Mouse (Mus musculus) G1E (cell line): ENCODE results near the gene Plcb1. TPM values are rescaled to one million over a fixed set of nuclear protein-coding genes. Genes with fewer than 3 reads are reported as not detected.

Experiments
- ATAC-seq: 2 replicates; pipeline ENCODE4 v1.8.0; 2016; ENCODE audit warnings: mild to moderate bottlenecking; ENCODE audit not compliant: insufficient number of reproducible peaks, poor library complexity, low FRiP score, severe bottlenecking; ENCODE audit errors: extremely low read depth
- DNase-seq: peaks from one replicate; pipeline ENCODE4 v3.0.0; 2012; ENCODE audit warnings: low spot score
- H3K27me3 ChIP-seq: 2 replicates; pipeline ENCODE4 v1.6.1; 2012; ENCODE audit warnings: mild to moderate bottlenecking, low read length, inconsistent platforms; ENCODE audit not compliant: insufficient read depth
- H3K36me3 ChIP-seq: replicated peaks from 2 replicates; pipeline ENCODE3; 2012; ENCODE audit warnings: mild to moderate bottlenecking, inconsistent platforms
- H3K4me1 ChIP-seq: 2 replicates; pipeline ENCODE4 v1.6.1; 2012; ENCODE audit warnings: low read depth, low read length, inconsistent platforms, mixed read lengths; ENCODE audit not compliant: insufficient read depth
- H3K4me3 ChIP-seq: 2 replicates; pipeline ENCODE4 v1.5.1; 2012; ENCODE audit warnings: low read depth, mild to moderate bottlenecking, inconsistent platforms, low read length, moderate library complexity, mixed read lengths
- H3K9me3 ChIP-seq: replicated peaks from 2 replicates; pipeline ENCODE4 v1.6.1; 2012; ENCODE audit warnings: inconsistent platforms
- CTCF ChIP-seq: IDR thresholded peaks from 2 replicates; pipeline ENCODE4 v1.5.1; 2012; ENCODE audit warnings: low read depth, low read length, inconsistent platforms, mixed read lengths
- GATA1 ChIP-seq: IDR thresholded peaks from 2 replicates; pipeline ENCODE4 v1.6.1; 2012; ENCODE audit warnings: borderline replicate concordance, low read length, inconsistent platforms, mixed read lengths
- GATA2 ChIP-seq: IDR thresholded peaks from 2 replicates; pipeline ENCODE4 v1.6.1; 2012; ENCODE audit warnings: low read depth, low read length, inconsistent platforms, borderline replicate concordance
- POLR2AphosphoS5 ChIP-seq: IDR thresholded peaks from 2 replicates; pipeline ENCODE4 v1.6.1; 2012; ENCODE audit warnings: low read depth, low read length, inconsistent platforms; ENCODE audit not compliant: insufficient replicate concordance
- TAL1 ChIP-seq: conservative IDR thresholded peaks from 2 replicates; pipeline ENCODE4 v1.6.1; 2012; ENCODE audit warnings: low read depth, low read length, inconsistent platforms, mixed read lengths
- polyA plus RNA-seq: library from polyadenylated mRNA; stranded (reverse); fragments of >175 nt; gene quantifications from 2 replicates; pipeline ENCODE4 v1.2.3, GENCODE M21; 2012
- total RNA-seq, 2 experiments: library from RNA; stranded (forward) in 1 of 2; stranded (reverse) in 1 of 2; fragments of 200-1000 nt in 1 of 2; fragments of >200 nt in 1 of 2; fragmentation: Nextera tagmentation in 1 of 2; gene quantifications; 2 replicates each; pipeline ENCODE4 v1.2.3; 2014 to 2017

Gene Plcb1
- total and polyA plus RNA-seq, 3 experiments: 0.16 TPM; not detected in 2

DNA sequence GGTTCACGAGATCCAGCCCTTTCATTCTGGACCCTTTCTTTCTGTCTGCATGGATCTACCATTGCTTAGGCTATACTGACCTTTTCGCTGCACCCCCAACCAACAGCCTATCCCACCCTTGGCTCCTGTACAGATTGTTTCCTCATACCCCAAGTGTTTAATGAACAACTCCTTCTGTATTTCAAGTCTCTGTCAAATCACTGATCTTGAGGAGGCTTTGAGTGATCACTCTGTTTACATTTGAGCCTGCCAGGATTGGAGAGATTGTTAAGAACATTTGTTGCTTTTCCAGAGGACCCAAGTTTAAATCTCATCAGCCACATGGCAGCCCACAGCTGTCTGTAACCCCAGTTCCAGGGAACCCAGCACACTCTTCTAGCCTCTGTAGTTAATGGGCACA is 612.1 kb downstream of the Plcb1 start:
- ATAC-seq: no peak
- Histone ChIP-seq H3K4me1 (no peaks in the 10 kb centered on the region), H3K4me3 (no peak overlapping the region), H3K36me3 (no peaks in the 10 kb centered on the region), H3K27me3 (no peaks in the 10 kb centered on the region), H3K9me3 (peaks cover 20% of the 10 kb centered on the region)
- DNase-seq: no peak
- TF ChIP-seq GATA1 (no peak), CTCF (no peak), TAL1 (no peak), POLR2AphosphoS5 (no peak)

- Histone ChIP-seq H3K27me3 (no peaks in the 10 kb centered on the region), H3K4me3 (no peak overlapping the region), H3K36me3 (no peaks in the 10 kb centered on the region), H3K4me1 (no peaks in the 10 kb centered on the region), H3K9me3 (peaks cover 25% of the 10 kb centered on the region)
- ATAC-seq: no peak
- no peak for DNase-seq
- no peak for TF ChIP-seq TAL1
- no peak for TF ChIP-seq POLR2AphosphoS5
- no peak for TF ChIP-seq GATA2
- no peak for TF ChIP-seq CTCF
- no peak for TF ChIP-seq GATA1
Observed at GRCm38 (mm10) chr2:135399760-135400159, 613.9 kb downstream of the Plcb1 start.

- H3K9me3 ChIP-seq: peaks cover 32% of the 10 kb centered on the region
- TF ChIP-seq GATA1: no peak
- no peak for TF ChIP-seq GATA2
Observed at GRCm38 (mm10) chr2:135402916-135403315, 617.0 kb downstream of the Plcb1 start.

DNA sequence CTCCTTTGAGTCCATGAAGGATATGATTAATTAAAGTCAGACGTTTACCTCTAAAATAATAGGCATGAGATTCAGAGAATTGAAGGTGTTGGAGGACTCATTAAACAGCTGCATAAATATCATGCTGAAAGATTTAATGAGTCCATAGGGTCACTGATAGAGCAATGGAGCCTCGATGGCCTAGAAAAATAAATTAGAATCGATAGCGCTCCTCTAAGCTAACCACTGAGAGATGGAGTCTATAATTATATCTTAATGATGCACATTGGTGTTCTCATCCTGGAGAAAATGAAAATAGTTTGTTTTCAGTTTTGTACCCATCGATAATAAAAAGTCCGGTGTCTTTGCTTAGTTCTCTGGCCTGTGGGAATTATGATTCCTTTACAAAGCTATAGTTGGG is 617.5 kb downstream of the Plcb1 start:
- no peaks in the 10 kb centered on the region for H3K27me3 ChIP-seq
- H3K4me1 ChIP-seq: no peaks in the 10 kb centered on the region
- no peaks in the 10 kb centered on the region for H3K36me3 ChIP-seq
- H3K4me3 ChIP-seq: no peak overlapping the region
- no peak for TF ChIP-seq POLR2AphosphoS5
- no peak for TF ChIP-seq TAL1
- TF ChIP-seq CTCF: no peak
- TF ChIP-seq GATA1: no peak
- TF ChIP-seq GATA2: no peak
- DNase-seq: no peak
- no peak for ATAC-seq
- H3K9me3 ChIP-seq: peaks cover 32% of the 10 kb centered on the region

More at GRCm38 (mm10) chr2:135402916-135403315, 617.0 kb downstream of the Plcb1 start:
- no peaks in the 10 kb centered on the region for H3K4me1 ChIP-seq
- H3K36me3 ChIP-seq: no peaks in the 10 kb centered on the region
- ATAC-seq: no peak
- H3K4me3 ChIP-seq: no peak overlapping the region
- no peaks in the 10 kb centered on the region for H3K27me3 ChIP-seq
- no peak for DNase-seq

- Histone ChIP-seq H3K27me3 (no peaks in the 10 kb centered on the region), H3K4me3 (no peak overlapping the region), H3K9me3 (peaks cover 29% of the 10 kb centered on the region), H3K36me3 (no peaks in the 10 kb centered on the region), H3K4me1 (no peaks in the 10 kb centered on the region)
- TF ChIP-seq TAL1 (no peak), GATA2 (no peak), CTCF (no peak), POLR2AphosphoS5 (no peak), GATA1 (no peak)
- no peak for DNase-seq
- ATAC-seq: no peak
Observed at GRCm38 (mm10) chr2:135404095-135404494, 618.2 kb downstream of the Plcb1 start.

GRCm38 (mm10) chr2:135409418-135410097 is 623.7 kb downstream of the Plcb1 start:
- TF ChIP-seq GATA2 (no peak), POLR2AphosphoS5 (no peak), GATA1 (no peak), CTCF (no peak), TAL1 (no peak)
- DNase-seq (no peak), ATAC-seq (no peak)

More at GRCm38 (mm10) chr2:135409418-135410097, 623.7 kb downstream of the Plcb1 start:
- Histone ChIP-seq H3K36me3 (no peaks in the 10 kb centered on the region), H3K4me1 (no peaks in the 10 kb centered on the region), H3K4me3 (no peak overlapping the region), H3K9me3 (peaks cover 21% of the 10 kb centered on the region), H3K27me3 (no peaks in the 10 kb centered on the region)
